Mouse (Mus musculus) midbrain, embryonic 11.5 days (tissue): ENCODE results near the gene Lmo7. TPM values are rescaled to one million over a fixed set of nuclear protein-coding genes. Genes with fewer than 3 reads are reported as not detected.

Experiments
- ATAC-seq: fragments of 200-750 bp; cut with Nextera tagmentation; 2 replicates; pipeline ENCODE4 v1.8.0; 2017; ENCODE audit warnings: moderate TSS enrichment, moderate library complexity; ENCODE audit not compliant: low FRiP score
- DNase-seq: peaks from one replicate; pipeline ENCODE4 v3.0.0; 2015; ENCODE audit warnings: low spot score; ENCODE audit errors: missing footprints
- H3K27ac ChIP-seq: fragments of 300-500 bp; sonication (generic); 2 replicates; pipeline ENCODE4 v1.5.1; 2014; ENCODE audit warnings: low read depth, low read length
- H3K27me3 ChIP-seq: fragments of 300-500 bp; sonication (generic); 2 replicates; pipeline ENCODE4 v1.6.1; 2014; ENCODE audit warnings: mild to moderate bottlenecking, low read length, moderate library complexity, mixed read lengths; ENCODE audit not compliant: control insufficient read depth, insufficient read depth
- H3K36me3 ChIP-seq: fragments of 300-500 bp; sonication (generic); 2 replicates; pipeline ENCODE4 v1.6.1; 2014; ENCODE audit warnings: mild to moderate bottlenecking, low read length, moderate library complexity, mixed read lengths; ENCODE audit not compliant: control insufficient read depth, insufficient read depth
- H3K4me1 ChIP-seq: fragments of 300-500 bp; sonication (generic); 2 replicates; pipeline ENCODE4 v1.6.1; 2014; ENCODE audit warnings: low read length; ENCODE audit not compliant: control insufficient read depth, insufficient read depth
- H3K4me2 ChIP-seq: fragments of 300-500 bp; sonication (generic); 2 replicates; pipeline ENCODE4 v1.6.1; 2014; ENCODE audit warnings: mild to moderate bottlenecking, moderate library complexity
- H3K4me3 ChIP-seq: fragments of 300-500 bp; sonication (generic); 2 replicates; pipeline ENCODE4 v1.5.1; 2014; ENCODE audit warnings: low read depth, low read length
- H3K9ac ChIP-seq: fragments of 300-500 bp; sonication (generic); 2 replicates; pipeline ENCODE4 v1.6.1; 2014; ENCODE audit warnings: low read length
- H3K9me3 ChIP-seq: fragments of 300-500 bp; sonication (generic); 2 replicates; pipeline ENCODE4 v1.6.1; 2016; ENCODE audit warnings: low read length; ENCODE audit not compliant: control insufficient read depth
- WGBS: fragments of 180-500 bp; shearing (Covaris S2); extraction: QIAGEN DNeasy Blood & Tissue Kit; methylation state at CpG from one replicate; pipeline ENCODE4 v1.1.7; 2014; 5-methylcytosine and 5-hydroxymethylcytosine counted together
- polyA plus RNA-seq: library from polyadenylated mRNA; unstranded; fragments of >200 nt; fragmentation: Nextera tagmentation; extraction: Ambion mirVana; gene quantifications from 2 replicates; pipeline ENCODE4 v1.2.1, GENCODE M21; 2014

Lmo7 gene
- polyA plus RNA-seq, 1 experiment from 2014 or later = 0.82 TPM

DNA sequence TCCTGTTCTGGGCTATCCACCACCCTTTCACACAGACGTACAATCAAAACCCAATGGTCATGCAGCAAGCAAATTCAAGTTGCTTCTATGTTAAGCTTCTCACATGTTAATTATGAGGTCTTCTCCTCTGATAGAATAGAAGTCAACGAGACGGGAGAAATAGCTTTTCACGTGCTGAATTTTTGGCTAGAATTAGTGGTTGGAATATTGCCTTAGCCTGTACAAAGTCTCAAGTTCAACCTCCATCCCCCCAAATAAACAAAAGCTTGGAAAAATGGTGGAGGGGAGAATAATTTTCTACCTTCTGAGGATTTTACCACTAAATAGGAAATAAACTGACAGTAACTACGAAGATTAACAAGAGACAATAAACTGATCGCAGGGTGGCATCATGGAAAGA lies 42.0 kb downstream of the Lmo7 start:
- H3K27me3 ChIP-seq = no peaks in the 10 kb centered on the region
- H3K36me3 ChIP-seq = no peaks in the 10 kb centered on the region
- no peak for DNase-seq
- no peak overlapping the region for H3K9ac ChIP-seq
- H3K27ac ChIP-seq = no peak overlapping the region
- H3K4me1 ChIP-seq = no peaks in the 10 kb centered on the region
- no peak for ATAC-seq
- H3K4me3 ChIP-seq = no peak overlapping the region
- H3K9me3 ChIP-seq = no peaks in the 10 kb centered on the region
- H3K4me2 ChIP-seq = no peak overlapping the region
- 91% methylated on average over 6 of the region's 6 CpGs for WGBS

DNA sequence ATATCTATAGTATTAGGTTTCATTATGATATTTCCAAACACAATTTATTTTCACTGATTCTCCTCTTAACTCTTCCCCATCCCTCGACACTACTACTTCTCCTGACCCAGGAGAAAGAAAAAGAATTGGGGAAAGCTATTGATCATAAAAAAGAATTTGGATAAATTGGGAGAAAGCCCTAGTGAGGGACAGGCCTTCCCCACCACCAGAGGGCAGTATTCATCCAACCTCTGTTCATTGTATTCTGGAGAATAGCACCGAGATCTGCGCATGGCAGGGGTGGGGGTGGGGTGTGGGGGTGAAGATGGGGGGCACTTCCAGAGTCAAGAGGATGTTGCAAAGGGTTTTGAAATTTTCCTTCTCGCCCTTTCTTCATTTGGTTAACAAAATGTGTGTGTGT lies 44.9 kb downstream of the Lmo7 start:
- Histone ChIP-seq H3K4me3 (no peak overlapping the region), H3K9me3 (no peaks in the 10 kb centered on the region), H3K4me1 (no peaks in the 10 kb centered on the region), H3K36me3 (no peaks in the 10 kb centered on the region), H3K27me3 (no peaks in the 10 kb centered on the region), H3K9ac (no peak overlapping the region), H3K27ac (no peak overlapping the region), H3K4me2 (no peak overlapping the region)
- ATAC-seq = 0 out of 2 replicates have a peak, but pooled peaks have one; percentile 34
- no peak for DNase-seq
- WGBS = 56% methylated on average over 4 of the region's 4 CpGs

GRCm38 (mm10) chr14:101776296-101777128 lies 46.8 kb downstream of the Lmo7 start:
- WGBS = 18% methylated on average over 4 of the region's 4 CpGs
- Histone ChIP-seq H3K9ac (no peak overlapping the region), H3K36me3 (no peaks in the 10 kb centered on the region), H3K9me3 (no peaks in the 10 kb centered on the region), H3K27me3 (no peaks in the 10 kb centered on the region), H3K4me3 (no peak overlapping the region), H3K4me1 (no peaks in the 10 kb centered on the region), H3K27ac (no peak overlapping the region), H3K4me2 (no peak overlapping the region)
- ATAC-seq = peak; percentile 34; the same call in 1 of the 2 replicates
- DNase-seq = no peak

DNA sequence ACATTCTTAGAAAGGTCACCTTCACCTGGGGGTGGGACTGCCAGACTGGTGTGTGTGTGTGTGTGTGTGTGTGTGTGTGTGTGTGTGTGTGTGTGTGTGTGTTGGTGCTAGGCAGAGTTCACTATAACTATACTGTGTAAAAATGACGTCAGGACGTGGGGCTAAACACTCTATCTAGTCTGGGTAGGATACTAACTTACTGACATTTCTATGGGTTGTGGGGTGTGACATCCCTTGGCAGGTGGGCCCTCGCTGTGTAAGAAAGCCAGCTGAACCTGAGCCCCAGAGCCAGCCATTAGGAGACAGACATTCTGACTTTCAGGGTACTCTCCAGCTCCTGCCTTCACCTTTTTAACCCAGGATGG lies 47.4 kb downstream of the Lmo7 start:
- WGBS = 33% methylated on average over 3 of the region's 3 CpGs
- no peaks in the 10 kb centered on the region for H3K27me3 ChIP-seq
- DNase-seq (no peak), ATAC-seq (peak; percentile 28; the same call in 1 of the 2 replicates)
- H3K9me3 ChIP-seq = no peaks in the 10 kb centered on the region
- no peaks in the 10 kb centered on the region for H3K4me1 ChIP-seq
- H3K27ac ChIP-seq = no peak overlapping the region
- H3K4me3 ChIP-seq = no peak overlapping the region
- H3K4me2 ChIP-seq = no peak overlapping the region
- H3K36me3 ChIP-seq = no peaks in the 10 kb centered on the region
- H3K9ac ChIP-seq = no peak overlapping the region

DNA sequence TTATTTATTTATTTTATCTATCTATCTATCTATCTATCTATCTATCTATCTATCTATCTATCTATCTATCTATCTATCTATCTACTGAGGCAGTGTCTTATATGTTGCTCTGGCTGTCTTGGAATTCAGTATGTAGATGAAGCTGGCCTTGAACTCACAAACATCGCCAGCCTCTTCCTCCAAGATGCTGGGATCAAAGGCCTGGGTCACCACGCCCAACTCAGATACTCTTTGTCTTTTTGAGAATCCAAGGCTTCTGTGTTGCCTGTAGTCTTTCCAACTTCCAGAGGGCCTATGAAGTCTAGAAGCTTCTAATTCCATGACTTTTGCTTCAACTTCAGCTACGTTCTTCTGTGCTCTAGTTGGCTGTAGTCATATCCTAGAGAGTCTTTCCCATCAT lies 48.7 kb downstream of the Lmo7 start:
- ATAC-seq = no peak
- DNase-seq = no peak
- no peaks in the 10 kb centered on the region for H3K36me3 ChIP-seq
- no peaks in the 10 kb centered on the region for H3K4me1 ChIP-seq
- H3K9ac ChIP-seq = no peak overlapping the region
- H3K4me3 ChIP-seq = no peak overlapping the region
- WGBS = 87% methylated on average over 3 of the region's 3 CpGs
- no peak overlapping the region for H3K27ac ChIP-seq
- no peaks in the 10 kb centered on the region for H3K27me3 ChIP-seq
- no peaks in the 10 kb centered on the region for H3K9me3 ChIP-seq
- no peak overlapping the region for H3K4me2 ChIP-seq

DNA sequence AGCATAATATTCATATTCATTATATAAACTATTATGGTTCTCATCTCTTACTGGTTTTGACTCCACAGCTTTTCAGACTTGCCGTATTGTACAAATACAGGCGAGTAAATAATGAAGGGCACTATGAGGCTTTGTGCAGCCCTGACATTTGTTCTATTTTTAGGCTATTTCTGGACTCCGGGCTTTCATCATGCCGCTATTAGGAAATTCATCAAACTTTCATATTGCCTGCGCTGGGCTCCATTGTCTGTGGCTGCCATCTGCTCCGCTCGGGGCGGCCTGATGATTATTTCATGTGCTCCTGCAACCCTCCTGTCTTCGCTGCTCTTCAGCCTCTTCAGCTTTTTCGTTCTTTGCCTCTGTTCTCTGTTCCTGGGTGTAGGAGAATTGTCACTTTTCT lies 50.3 kb downstream of the Lmo7 start:
- Histone ChIP-seq H3K4me2 (no peak overlapping the region), H3K4me3 (no peak overlapping the region), H3K4me1 (no peaks in the 10 kb centered on the region), H3K27ac (no peak overlapping the region), H3K27me3 (no peaks in the 10 kb centered on the region), H3K36me3 (no peaks in the 10 kb centered on the region), H3K9me3 (no peaks in the 10 kb centered on the region), H3K9ac (no peak overlapping the region)
- WGBS = 90% methylated on average over 10 of the region's 10 CpGs
- ATAC-seq = no peak
- no peak for DNase-seq

- Histone ChIP-seq H3K27ac (no peak overlapping the region), H3K4me3 (no peak overlapping the region), H3K9ac (no peak overlapping the region), H3K27me3 (no peaks in the 10 kb centered on the region), H3K4me2 (no peak overlapping the region), H3K4me1 (no peaks in the 10 kb centered on the region), H3K36me3 (no peaks in the 10 kb centered on the region), H3K9me3 (no peaks in the 10 kb centered on the region)
- WGBS = 72% methylated on average over 11 of the region's 11 CpGs
- DNase-seq = no peak
- no peak for ATAC-seq
Measured at GRCm38 (mm10) chr14:101781219-101781618, 51.5 kb downstream of the Lmo7 start.

- 35% methylated on average over 3 of the region's 3 CpGs for WGBS
- Histone ChIP-seq H3K4me1 (no peaks in the 10 kb centered on the region), H3K4me2 (no peak overlapping the region), H3K36me3 (no peaks in the 10 kb centered on the region), H3K9ac (no peak overlapping the region), H3K27ac (no peak overlapping the region), H3K4me3 (no peak overlapping the region), H3K27me3 (no peaks in the 10 kb centered on the region), H3K9me3 (no peaks in the 10 kb centered on the region)
- DNase-seq (no peak), ATAC-seq (no peak)
Measured at GRCm38 (mm10) chr14:101781943-101782510, 52.3 kb downstream of the Lmo7 start.

DNA sequence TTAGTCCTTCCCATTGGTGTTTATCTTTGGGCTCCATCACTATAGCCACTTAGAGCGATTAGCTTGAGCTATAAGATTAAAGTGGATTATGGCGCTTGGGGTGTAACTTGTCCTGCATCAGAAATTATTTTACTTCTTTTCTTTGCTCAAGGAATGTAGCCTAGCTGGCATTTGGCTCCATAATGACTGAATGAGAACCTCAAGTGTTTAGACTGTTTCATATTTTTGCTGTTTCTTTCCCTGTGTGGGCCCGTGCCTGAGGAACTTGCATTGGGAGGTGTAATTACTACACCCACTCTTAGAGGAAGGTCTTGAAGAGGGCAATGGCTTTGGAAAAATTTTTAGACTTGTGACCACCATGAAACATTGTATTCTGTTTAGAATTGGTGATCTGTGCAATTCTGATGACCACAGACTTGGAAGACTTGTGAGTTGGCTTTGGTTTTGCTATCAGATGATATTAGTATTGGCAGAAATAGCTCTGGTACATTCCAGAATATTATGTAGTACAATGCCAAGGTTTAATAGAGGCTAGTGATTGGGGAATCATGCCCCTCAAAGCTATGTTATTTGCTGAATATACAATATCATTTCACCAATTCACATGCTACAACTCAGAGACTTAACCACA lies 54.7 kb downstream of the Lmo7 start:
- 91% methylated on average over 3 of the region's 3 CpGs for whole genome bisulfite sequencing
- Histone ChIP-seq H3K27me3 (no peaks in the 10 kb centered on the region), H3K9me3 (no peaks in the 10 kb centered on the region), H3K4me2 (no peak overlapping the region), H3K27ac (no peak overlapping the region), H3K9ac (no peak overlapping the region), H3K4me1 (no peaks in the 10 kb centered on the region), H3K36me3 (no peaks in the 10 kb centered on the region), H3K4me3 (no peak overlapping the region)
- ATAC-seq (no peak), DNase-seq (no peak)
